Mouse (Mus musculus) limb, embryonic 14.5 days (tissue): ENCODE data around the gene Hrc. TPM values are rescaled to one million over a fixed set of nuclear protein-coding genes. Genes with fewer than 3 reads are reported as not detected.
"Not testable (repeated sequence)": the region's sequence is repeated elsewhere in the genome, so short reads cannot be mapped to it uniquely, and the experiment has no call there.

Source experiments
- ATAC-seq: fragments of 200-750 bp; cut with Nextera tagmentation; 2 replicates; pipeline ENCODE4 v1.8.0; 2017; ENCODE audit warnings: low read depth, moderate number of reproducible peaks, moderate TSS enrichment; ENCODE audit not compliant: low FRiP score
- DNase-seq: peaks from one replicate; pipeline ENCODE4 v3.0.0-alpha.2; 2015; ENCODE audit warnings: low spot score
- H3K27ac ChIP-seq: fragments of 300-500 bp; sonication (generic); replicated peaks from 2 replicates; pipeline ENCODE4 v1.5.1; 2014; ENCODE audit warnings: low read depth, mild to moderate bottlenecking, low read length, moderate library complexity, mixed read lengths
- H3K27me3 ChIP-seq: fragments of 300-500 bp; sonication (generic); 2 replicates; pipeline ENCODE4 v1.6.1; 2014; ENCODE audit warnings: low read length, mixed read lengths; ENCODE audit not compliant: control insufficient read depth, insufficient read depth
- H3K36me3 ChIP-seq: fragments of 300-500 bp; sonication (generic); 2 replicates; pipeline ENCODE4 v1.6.1; 2014; ENCODE audit warnings: mild to moderate bottlenecking, low read length, moderate library complexity, mixed read lengths; ENCODE audit not compliant: control insufficient read depth, insufficient read depth
- H3K4me1 ChIP-seq: fragments of 300-500 bp; sonication (generic); 2 replicates; pipeline ENCODE4 v1.6.1; 2014; ENCODE audit warnings: antibody characterized with exemption, low read length, mixed read lengths; ENCODE audit not compliant: control insufficient read depth, insufficient read depth
- H3K4me2 ChIP-seq: fragments of 300-500 bp; sonication (generic); replicated peaks from 2 replicates; pipeline ENCODE4 v1.6.1; 2014; ENCODE audit warnings: low read depth, mild to moderate bottlenecking, low read length, moderate library complexity; ENCODE audit not compliant: severe bottlenecking
- H3K4me3 ChIP-seq: fragments of 300-500 bp; sonication (generic); replicated peaks from 2 replicates; pipeline ENCODE4 v1.5.1; 2014; ENCODE audit warnings: low read length
- H3K9ac ChIP-seq: fragments of 300-500 bp; sonication (generic); 2 replicates; pipeline ENCODE4 v1.6.1; 2014; ENCODE audit warnings: mild to moderate bottlenecking, low read depth, low read length, moderate library complexity; ENCODE audit not compliant: severe bottlenecking
- H3K9me3 ChIP-seq: fragments of 300-500 bp; sonication (generic); 2 replicates; pipeline ENCODE4 v1.6.1; 2016; ENCODE audit warnings: low read length; ENCODE audit not compliant: control insufficient read depth
- POLR2A ChIP-seq: fragments of 200-500 bp; IDR thresholded peaks from 2 replicates; pipeline ENCODE4 v1.8.0; 2012; ENCODE audit warnings: inconsistent platforms, mild to moderate bottlenecking, moderate library complexity, borderline replicate concordance; ENCODE audit not compliant: insufficient read depth, insufficient read length; ENCODE audit errors: extremely low read depth
- WGBS: fragments of 180-500 bp; shearing (Covaris S2); extraction: QIAGEN DNeasy Blood & Tissue Kit; methylation state at CpG from one replicate; pipeline ENCODE4 v1.1.7; 2014; 5-methylcytosine and 5-hydroxymethylcytosine counted together
- polyA plus RNA-seq, 2 experiments: library from polyadenylated mRNA; depleted of rRNA in 1 of 2; stranded (reverse) in 1 of 2; unstranded in 1 of 2; fragments of >200 nt; fragmentation: Nextera tagmentation in 1 of 2; extraction: Ambion mirVana in 1 of 2; gene quantifications; 2 replicates each; pipeline versions ENCODE4 v1.2.1 to v1.2.3; 2012 to 2014

Gene Hrc
- polyA plus RNA-seq, 2 experiments: 5.9 to 17.9 TPM

- Histone ChIP-seq H3K36me3 (0 out of 2 replicates have a peak, but pooled peaks cover 3% of the 10 kb centered on the region), H3K9me3 (no peaks in the 10 kb centered on the region), H3K27me3 (peaks cover 12% of the 10 kb centered on the region), H3K4me1 (no peaks in the 10 kb centered on the region), H3K27ac (no peak overlapping the region), H3K4me2 (no peak overlapping the region), H3K9ac (no peak overlapping the region), H3K4me3 (no peak overlapping the region)
- ATAC-seq (no peak), DNase-seq (no peak)
- no peak for TF ChIP-seq POLR2A
- WGBS: 61% methylated on average over 13 of the region's 13 CpGs
Measured at GRCm38 (mm10) chr7:45356087-45356486, 21.0 kb downstream of the Hrc start.

DNA sequence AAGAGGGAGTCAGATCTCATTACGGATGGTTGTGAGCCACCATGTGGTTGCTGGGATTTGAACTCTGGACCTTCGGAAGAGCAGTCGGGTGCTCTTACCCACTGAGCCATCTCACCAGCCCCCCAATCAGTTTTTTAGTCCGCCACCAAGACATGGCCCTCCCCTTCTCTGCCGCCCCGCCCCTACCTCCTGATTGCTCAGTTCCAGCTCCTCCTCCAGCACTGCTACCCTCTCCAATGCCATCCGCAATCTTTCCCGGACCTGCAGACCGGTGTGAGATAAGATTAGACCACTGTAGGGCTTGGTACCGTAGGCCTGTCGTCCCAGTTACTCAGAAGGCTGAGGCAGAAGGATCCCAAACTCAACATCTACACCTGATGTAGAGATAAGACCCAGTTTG, 24.0 kb downstream of the Hrc start:
- H3K4me3 ChIP-seq, H3K9me3 ChIP-seq, H3K4me1 ChIP-seq, H3K36me3 ChIP-seq, ATAC-seq, H3K4me2 ChIP-seq, H3K27ac ChIP-seq, H3K9ac ChIP-seq, DNase-seq: not testable (repeated sequence)
- 56% methylated on average over 10 of the region's 11 CpGs for WGBS
- H3K27me3 ChIP-seq: peaks cover 40% of the 10 kb centered on the region

- ATAC-seq (no peak), DNase-seq (no peak)
- Histone ChIP-seq H3K4me2 (peak overlapping the region; percentile 85; the same call in 1 of the 2 replicates), H3K4me3 (peak overlapping the region; percentile 46; the same call in 1 of the 2 replicates), H3K27ac (no peak overlapping the region), H3K27me3 (peaks cover 53% of the 10 kb centered on the region), H3K4me1 (peaks cover 4% of the 10 kb centered on the region; the same call in 1 of the 2 replicates), H3K9ac (no peak overlapping the region), H3K36me3 (no peaks in the 10 kb centered on the region), H3K9me3 (no peaks in the 10 kb centered on the region)
- 47% methylated on average over 18 of the region's 18 CpGs for WGBS
- TF ChIP-seq POLR2A: no peak
Measured at GRCm38 (mm10) chr7:45360404-45361125, 25.5 kb downstream of the Hrc start.

- H3K36me3 ChIP-seq: no peaks in the 10 kb centered on the region
- DNase-seq: peak; percentile 70
- peak overlapping the region; percentile 60 for H3K9ac ChIP-seq
- TF ChIP-seq POLR2A: 0 out of 2 replicates have a peak, but pooled peaks have one; percentile 22
- no peaks in the 10 kb centered on the region for H3K9me3 ChIP-seq
- H3K27ac ChIP-seq: no peak overlapping the region
- H3K4me2 ChIP-seq: peak overlapping the region; percentile 85
- peak overlapping the region; percentile 46 for H3K4me3 ChIP-seq
- H3K27me3 ChIP-seq: peaks cover 59% of the 10 kb centered on the region
- peak; percentile 80 for ATAC-seq
- WGBS: under 1% methylated on average over 43 of the region's 43 CpGs
- peaks cover 10% of the 10 kb centered on the region for H3K4me1 ChIP-seq
Measured at GRCm38 (mm10) chr7:45361243-45361804, 26.2 kb downstream of the Hrc start.

GRCm38 (mm10) chr7:45362801-45363200, 27.7 kb downstream of the Hrc start:
- Histone ChIP-seq H3K27me3 (peaks cover 59% of the 10 kb centered on the region), H3K4me1 (peaks cover 11% of the 10 kb centered on the region), H3K9me3 (no peaks in the 10 kb centered on the region), H3K36me3 (no peaks in the 10 kb centered on the region), H3K4me3 (no peak overlapping the region), H3K27ac (no peak overlapping the region), H3K9ac (no peak overlapping the region), H3K4me2 (no peak overlapping the region)
- DNase-seq (peak; percentile 66), ATAC-seq (no peak)
- no peak for TF ChIP-seq POLR2A
- WGBS: 5% methylated on average over 13 of the region's 13 CpGs
